Mouse (Mus musculus) cerebellum, postnatal 36 days (tissue): ENCODE data around the gene Meltf.

ENCODE experiments used
- DNase-seq, 2 experiments: peaks; one replicate each; pipeline ENCODE4 v3.0.0; 2021 to 2022; ENCODE audit warnings: mixed read lengths in 2 of 2

The Meltf gene

GRCm38 (mm10) chr16:31878573-31879257, at the start of gene Meltf:
Gene Meltf (plus strand): TSS chr16:31878810.
- DNase-seq, result peak; percentile 77 to 82

- no peak for DNase-seq
Measured at GRCm38 (mm10) chr16:31830726-31831125, 47.9 kb upstream of the Meltf start.

- no peak for DNase-seq
Measured at GRCm38 (mm10) chr16:31832630-31833422, 45.8 kb upstream of the Meltf start.

- DNase-seq, result no peak
Measured at GRCm38 (mm10) chr16:31834011-31834584, 44.5 kb upstream of the Meltf start.

GRCm38 (mm10) chr16:31834662-31835318, 43.8 kb upstream of the Meltf start:
- DNase-seq, result no peak

GRCm38 (mm10) chr16:31837362-31837761, 41.2 kb upstream of the Meltf start:
- DNase-seq, result no peak

GRCm38 (mm10) chr16:31844246-31844645, 34.4 kb upstream of the Meltf start:
- DNase-seq, result no peak

- DNase-seq, result no peak
Measured at GRCm38 (mm10) chr16:31846763-31847162, 31.8 kb upstream of the Meltf start.

GRCm38 (mm10) chr16:31863920-31864319, 14.7 kb upstream of the Meltf start:
- no peak for DNase-seq

- DNase-seq, result no peak
Measured at GRCm38 (mm10) chr16:31865242-31865641, 13.4 kb upstream of the Meltf start.

- no peak for DNase-seq
Measured at GRCm38 (mm10) chr16:31866911-31867310, 11.7 kb upstream of the Meltf start.

- peak in 1 of 2 experiments; percentile 48 for DNase-seq
Measured at GRCm38 (mm10) chr16:31867736-31868135, 10.9 kb upstream of the Meltf start.

GRCm38 (mm10) chr16:31873721-31874120, 4.9 kb upstream of the Meltf start:
- no peak for DNase-seq

- no peak for DNase-seq
Measured at GRCm38 (mm10) chr16:31875391-31875790, 3.2 kb upstream of the Meltf start.

GRCm38 (mm10) chr16:31876386-31876785, 2.2 kb upstream of the Meltf start:
- DNase-seq, result peak; percentile 73 to 79

GRCm38 (mm10) chr16:31878052-31878451, 558 bp upstream of the Meltf start:
- no peak for DNase-seq

GRCm38 (mm10) chr16:31880146-31880840, 1.7 kb downstream of the Meltf start:
- DNase-seq, result no peak

- DNase-seq, result no peak
Measured at GRCm38 (mm10) chr16:31882381-31882908, 3.8 kb downstream of the Meltf start.

GRCm38 (mm10) chr16:31883302-31883701, 4.7 kb downstream of the Meltf start:
- no peak for DNase-seq

GRCm38 (mm10) chr16:31883902-31884301, 5.3 kb downstream of the Meltf start:
- DNase-seq, result no peak

- DNase-seq, result no peak
Measured at GRCm38 (mm10) chr16:31890907-31891306, 12.3 kb downstream of the Meltf start.

- no peak for DNase-seq
Measured at GRCm38 (mm10) chr16:31893396-31894141, 15.0 kb downstream of the Meltf start.
